Mouse (Mus musculus) heart, embryonic 11.5 days (tissue): ENCODE measurements around the gene Cdkal1. TPM values are rescaled to one million over a fixed set of nuclear protein-coding genes. Genes with fewer than 3 reads are reported as not detected.

ENCODE experiments used
- ATAC-seq: fragments of 200-750 bp; cut with Nextera tagmentation; replicated peaks from 2 replicates; pipeline ENCODE4 v1.8.0; 2017; ENCODE audit warnings: moderate library complexity; ENCODE audit not compliant: insufficient number of reproducible peaks, low FRiP score, low TSS enrichment
- H3K27ac ChIP-seq: fragments of 300-500 bp; sonication (generic); 2 replicates; pipeline ENCODE4 v1.5.1; 2014; ENCODE audit warnings: mild to moderate bottlenecking, low read depth, low read length
- H3K27me3 ChIP-seq: fragments of 300-500 bp; sonication (generic); 2 replicates; pipeline ENCODE4 v1.6.1; 2014; ENCODE audit warnings: mild to moderate bottlenecking, low read length, mixed read lengths; ENCODE audit not compliant: control insufficient read depth, insufficient read depth
- H3K36me3 ChIP-seq: fragments of 300-500 bp; sonication (generic); 2 replicates; pipeline ENCODE4 v1.6.1; 2014; ENCODE audit warnings: mild to moderate bottlenecking, low read length, moderate library complexity, mixed read lengths; ENCODE audit not compliant: control insufficient read depth, insufficient read depth
- H3K4me1 ChIP-seq: fragments of 300-500 bp; sonication (generic); 2 replicates; pipeline ENCODE4 v1.6.1; 2014; ENCODE audit warnings: low read length; ENCODE audit not compliant: control insufficient read depth, insufficient read depth
- H3K4me2 ChIP-seq: fragments of 300-500 bp; sonication (generic); 2 replicates; pipeline ENCODE4 v1.6.1; 2014; ENCODE audit warnings: mild to moderate bottlenecking, moderate library complexity
- H3K4me3 ChIP-seq: fragments of 300-500 bp; sonication (generic); 2 replicates; pipeline ENCODE4 v1.5.1; 2014; ENCODE audit warnings: low read depth, low read length
- H3K9ac ChIP-seq: fragments of 300-500 bp; sonication (generic); 2 replicates; pipeline ENCODE4 v1.6.1; 2014; ENCODE audit warnings: mild to moderate bottlenecking, low read depth, low read length, moderate library complexity
- H3K9me3 ChIP-seq: fragments of 300-500 bp; sonication (generic); replicated peaks from 2 replicates; pipeline ENCODE4 v1.6.1; 2016; ENCODE audit warnings: low read length; ENCODE audit not compliant: control insufficient read depth
- WGBS: fragments of 180-500 bp; shearing (Covaris S2); extraction: QIAGEN DNeasy Blood & Tissue Kit; methylation state at CpG from one replicate; pipeline ENCODE4 v1.1.7; 2014; ENCODE audit not compliant: insufficient replicate concordance; 5-methylcytosine and 5-hydroxymethylcytosine counted together
- polyA plus RNA-seq: library from polyadenylated mRNA; unstranded; fragments of >200 nt; fragmentation: Nextera tagmentation; extraction: Ambion mirVana; gene quantifications from 2 replicates; pipeline ENCODE4 v1.2.1, GENCODE M21; 2014

Gene Cdkal1
- polyA plus RNA-seq, 1 experiment from 2014 or later: 25.2 TPM

GRCm38 (mm10) chr13:29555160-29555785 is 300.2 kb downstream of the Cdkal1 start:
- H3K36me3 ChIP-seq: no peaks in the 10 kb centered on the region
- WGBS: 87% methylated on average over 9 of the region's 9 CpGs
- H3K9me3 ChIP-seq: no peaks in the 10 kb centered on the region
- peaks cover 12% of the 10 kb centered on the region; the same call in 1 of the 2 replicates for H3K4me1 ChIP-seq
- no peak overlapping the region for H3K4me3 ChIP-seq
- H3K27ac ChIP-seq: no peak overlapping the region
- no peak for ATAC-seq
- H3K27me3 ChIP-seq: no peaks in the 10 kb centered on the region
- H3K9ac ChIP-seq: no peak overlapping the region
- H3K4me2 ChIP-seq: no peak overlapping the region

GRCm38 (mm10) chr13:29553792-29554191 is 301.7 kb downstream of the Cdkal1 start:
- Histone ChIP-seq H3K9ac (no peak overlapping the region), H3K4me2 (no peak overlapping the region), H3K4me1 (peaks cover 7% of the 10 kb centered on the region), H3K36me3 (no peaks in the 10 kb centered on the region), H3K4me3 (no peak overlapping the region), H3K9me3 (no peaks in the 10 kb centered on the region), H3K27ac (no peak overlapping the region), H3K27me3 (no peaks in the 10 kb centered on the region)
- no peak for ATAC-seq

GRCm38 (mm10) chr13:29552322-29552870 is 303.1 kb downstream of the Cdkal1 start:
- H3K9ac ChIP-seq: no peak overlapping the region
- H3K9me3 ChIP-seq: no peaks in the 10 kb centered on the region
- H3K36me3 ChIP-seq: no peaks in the 10 kb centered on the region
- no peak for ATAC-seq
- 80% methylated on average over 5 of the region's 5 CpGs for WGBS
- no peak overlapping the region for H3K4me3 ChIP-seq
- no peak overlapping the region for H3K27ac ChIP-seq
- no peaks in the 10 kb centered on the region; the same call in 1 of the 2 replicates for H3K4me1 ChIP-seq
- no peak overlapping the region for H3K4me2 ChIP-seq
- H3K27me3 ChIP-seq: no peaks in the 10 kb centered on the region

GRCm38 (mm10) chr13:29550886-29551285 is 304.6 kb downstream of the Cdkal1 start:
- no peaks in the 10 kb centered on the region; the same call in 1 of the 2 replicates for H3K4me1 ChIP-seq
- WGBS: 73% methylated on average over 1 of the region's 1 CpGs
- H3K27ac ChIP-seq: 0 out of 2 replicates have a peak overlapping the region, but pooled peaks have one; percentile 54
- H3K4me3 ChIP-seq: no peak overlapping the region
- H3K9ac ChIP-seq: no peak overlapping the region
- no peak for ATAC-seq
- no peaks in the 10 kb centered on the region for H3K36me3 ChIP-seq
- H3K27me3 ChIP-seq: no peaks in the 10 kb centered on the region
- H3K4me2 ChIP-seq: no peak overlapping the region
- no peaks in the 10 kb centered on the region for H3K9me3 ChIP-seq

- H3K4me3 ChIP-seq: no peak overlapping the region
- peak overlapping the region; percentile 54 for H3K27ac ChIP-seq
- no peak for ATAC-seq
Measured at GRCm38 (mm10) chr13:29550203-29550602, 305.3 kb downstream of the Cdkal1 start.

GRCm38 (mm10) chr13:29549761-29550160 is 305.7 kb downstream of the Cdkal1 start:
- Histone ChIP-seq H3K36me3 (no peaks in the 10 kb centered on the region), H3K9me3 (no peaks in the 10 kb centered on the region), H3K4me3 (no peak overlapping the region), H3K9ac (no peak overlapping the region), H3K4me1 (no peaks in the 10 kb centered on the region; the same call in 1 of the 2 replicates), H3K27me3 (no peaks in the 10 kb centered on the region), H3K4me2 (no peak overlapping the region), H3K27ac (peak overlapping the region; percentile 54; the same call in 1 of the 2 replicates)
- no peak for ATAC-seq
- WGBS: 44% methylated on average over 2 of the region's 2 CpGs

More at GRCm38 (mm10) chr13:29550203-29550602, 305.3 kb downstream of the Cdkal1 start:
- 67% methylated on average over 6 of the region's 6 CpGs for WGBS
- Histone ChIP-seq H3K27me3 (no peaks in the 10 kb centered on the region), H3K4me1 (no peaks in the 10 kb centered on the region; the same call in 1 of the 2 replicates), H3K9ac (no peak overlapping the region), H3K9me3 (no peaks in the 10 kb centered on the region), H3K4me2 (no peak overlapping the region), H3K36me3 (no peaks in the 10 kb centered on the region)

GRCm38 (mm10) chr13:29537906-29538305 is 317.6 kb downstream of the Cdkal1 start:
- H3K4me3 ChIP-seq: no peak overlapping the region
- 64% methylated on average over 1 of the region's 1 CpGs for WGBS
- H3K4me1 ChIP-seq: peaks cover 3% of the 10 kb centered on the region
- H3K9ac ChIP-seq: no peak overlapping the region
- no peaks in the 10 kb centered on the region for H3K27me3 ChIP-seq
- no peaks in the 10 kb centered on the region for H3K9me3 ChIP-seq
- no peak overlapping the region for H3K4me2 ChIP-seq
- ATAC-seq: no peak
- H3K36me3 ChIP-seq: no peaks in the 10 kb centered on the region
- no peak overlapping the region for H3K27ac ChIP-seq

- Histone ChIP-seq H3K9ac (no peak overlapping the region), H3K27ac (no peak overlapping the region), H3K9me3 (no peaks in the 10 kb centered on the region), H3K27me3 (no peaks in the 10 kb centered on the region), H3K4me2 (no peak overlapping the region), H3K4me1 (peaks cover 3% of the 10 kb centered on the region), H3K4me3 (no peak overlapping the region), H3K36me3 (no peaks in the 10 kb centered on the region)
- no peak for ATAC-seq
- 25% methylated on average over 5 of the region's 5 CpGs for WGBS
Measured at GRCm38 (mm10) chr13:29533586-29533985, 321.9 kb downstream of the Cdkal1 start.

GRCm38 (mm10) chr13:29528344-29528743 is 327.1 kb downstream of the Cdkal1 start:
- no peaks in the 10 kb centered on the region for H3K9me3 ChIP-seq
- H3K4me1 ChIP-seq: no peaks in the 10 kb centered on the region
- H3K9ac ChIP-seq: no peak overlapping the region
- ATAC-seq: no peak
- 78% methylated on average over 5 of the region's 5 CpGs for WGBS
- H3K27ac ChIP-seq: no peak overlapping the region
- H3K27me3 ChIP-seq: no peaks in the 10 kb centered on the region
- no peak overlapping the region for H3K4me3 ChIP-seq
- no peak overlapping the region for H3K4me2 ChIP-seq
- H3K36me3 ChIP-seq: no peaks in the 10 kb centered on the region
